Mouse (Mus musculus) cerebellum, postnatal 14 days (tissue): ENCODE data around the gene Spred2.
A peak's percentile ranks its signal among the peaks of the same experiment; 100 is the strongest.

ENCODE experiments used
- DNase-seq, 2 experiments: peaks; one replicate each; pipeline ENCODE4 v3.0.0; 2021; ENCODE audit warnings: mixed read lengths in 2 of 2

Spred2 gene

GRCm38 (mm10) chr11:19925976-19926842, 2.0 kb downstream of the Spred2 start:
- DNase-seq: peak; percentile 77

- DNase-seq: peak in 1 of 2 experiments; percentile 44
These were observed 2.6 kb downstream of the Spred2 start for GRCm38 (mm10) chr11:19926843-19927120.

- DNase-seq: peak in 1 of 2 experiments; percentile 52
These were observed 4.5 kb downstream of the Spred2 start for GRCm38 (mm10) chr11:19928633-19929032.

GRCm38 (mm10) chr11:19929087-19929865, 5.1 kb downstream of the Spred2 start:
- DNase-seq: peak in 1 of 2 experiments; percentile 42

- peak in 1 of 2 experiments; percentile 13 for DNase-seq
These were observed 7.5 kb downstream of the Spred2 start for GRCm38 (mm10) chr11:19931569-19932230.

GRCm38 (mm10) chr11:19932983-19933511, 8.9 kb downstream of the Spred2 start:
- DNase-seq: no peak

- DNase-seq: peak in 1 of 2 experiments; percentile 69
These were observed 11.6 kb downstream of the Spred2 start for GRCm38 (mm10) chr11:19935524-19936354.

GRCm38 (mm10) chr11:19938456-19939004, 14.4 kb downstream of the Spred2 start:
- DNase-seq: peak in 1 of 2 experiments; percentile 60

- DNase-seq: peak; percentile 95 to 96
These were observed 15.1 kb downstream of the Spred2 start for GRCm38 (mm10) chr11:19939305-19939730.

GRCm38 (mm10) chr11:19939831-19940230, 15.7 kb downstream of the Spred2 start:
- peak; percentile 75 to 79 for DNase-seq

- DNase-seq: peak in 1 of 2 experiments; percentile 49
These were observed 17.1 kb downstream of the Spred2 start for GRCm38 (mm10) chr11:19941156-19941777.

GRCm38 (mm10) chr11:19941978-19942377, 17.8 kb downstream of the Spred2 start:
- DNase-seq: no peak

- no peak for DNase-seq
These were observed 19.6 kb downstream of the Spred2 start for GRCm38 (mm10) chr11:19943753-19944152.

- no peak for DNase-seq
These were observed 20.5 kb downstream of the Spred2 start for GRCm38 (mm10) chr11:19944701-19945100.

GRCm38 (mm10) chr11:19946721-19947120, 22.5 kb downstream of the Spred2 start:
- no peak for DNase-seq

GRCm38 (mm10) chr11:19947626-19948135, 23.5 kb downstream of the Spred2 start:
- peak in 1 of 2 experiments; percentile 47 for DNase-seq

- DNase-seq: no peak
These were observed 25.6 kb downstream of the Spred2 start for GRCm38 (mm10) chr11:19949725-19950124.

- no peak for DNase-seq
These were observed 26.0 kb downstream of the Spred2 start for GRCm38 (mm10) chr11:19950169-19950568.

- DNase-seq: peak in 1 of 2 experiments; percentile 64
These were observed 28.8 kb downstream of the Spred2 start for GRCm38 (mm10) chr11:19952963-19953362.

GRCm38 (mm10) chr11:19953919-19954318, 29.7 kb downstream of the Spred2 start:
- no peak for DNase-seq

- DNase-seq: no peak
These were observed 30.9 kb downstream of the Spred2 start for GRCm38 (mm10) chr11:19955069-19955468.
